Mouse (Mus musculus) intestine, embryonic 15.5 days (tissue): Measurements from ENCODE around the gene Nptn. TPM values are rescaled to one million over a fixed set of nuclear protein-coding genes. Genes with fewer than 3 reads are reported as not detected.

ENCODE experiments used
- ATAC-seq: fragments of 200-750 bp; cut with Nextera tagmentation; 2 replicates; pipeline ENCODE4 v1.8.0; 2017; ENCODE audit warnings: moderate TSS enrichment, moderate library complexity
- H3K27ac ChIP-seq: fragments of 300-500 bp; sonication (generic); 2 replicates; pipeline ENCODE4 v1.5.1; 2015; ENCODE audit warnings: mild to moderate bottlenecking, inconsistent platforms
- H3K27me3 ChIP-seq: fragments of 300-500 bp; sonication (generic); replicated peaks from 2 replicates; pipeline ENCODE4 v1.6.1; 2015; ENCODE audit warnings: inconsistent platforms
- H3K36me3 ChIP-seq: fragments of 300-500 bp; sonication (generic); 2 replicates; pipeline ENCODE4 v1.6.1; 2015; ENCODE audit warnings: inconsistent platforms
- H3K4me1 ChIP-seq: fragments of 300-500 bp; sonication (generic); replicated peaks from 2 replicates; pipeline ENCODE4 v1.6.1; 2015; ENCODE audit warnings: inconsistent platforms
- H3K4me2 ChIP-seq: fragments of 300-500 bp; sonication (generic); replicated peaks from 2 replicates; pipeline ENCODE4 v1.6.1; 2015; ENCODE audit warnings: mild to moderate bottlenecking, inconsistent platforms
- H3K4me3 ChIP-seq: fragments of 300-500 bp; sonication (generic); replicated peaks from 2 replicates; pipeline ENCODE4 v1.5.1; 2015; ENCODE audit warnings: inconsistent platforms
- H3K9ac ChIP-seq: fragments of 300-500 bp; sonication (generic); 2 replicates; pipeline ENCODE4 v1.6.1; 2015; ENCODE audit warnings: inconsistent platforms
- H3K9me3 ChIP-seq: fragments of 300-500 bp; sonication (generic); 2 replicates; pipeline ENCODE4 v1.6.1; 2016; ENCODE audit warnings: inconsistent platforms
- WGBS: fragments of 180-500 bp; shearing (Covaris S2); methylation state at CpG from one replicate; pipeline ENCODE4 v1.1.7; 2015; 5-methylcytosine and 5-hydroxymethylcytosine counted together
- polyA plus RNA-seq: library from polyadenylated mRNA; unstranded; fragments of >200 nt; fragmentation: Nextera tagmentation; extraction: Ambion mirVana; gene quantifications from 2 replicates; pipeline ENCODE4 v1.2.1, GENCODE M21; 2015

The Nptn gene
- polyA plus RNA-seq, 1 experiment from 2014 or later = 119 TPM

DNA sequence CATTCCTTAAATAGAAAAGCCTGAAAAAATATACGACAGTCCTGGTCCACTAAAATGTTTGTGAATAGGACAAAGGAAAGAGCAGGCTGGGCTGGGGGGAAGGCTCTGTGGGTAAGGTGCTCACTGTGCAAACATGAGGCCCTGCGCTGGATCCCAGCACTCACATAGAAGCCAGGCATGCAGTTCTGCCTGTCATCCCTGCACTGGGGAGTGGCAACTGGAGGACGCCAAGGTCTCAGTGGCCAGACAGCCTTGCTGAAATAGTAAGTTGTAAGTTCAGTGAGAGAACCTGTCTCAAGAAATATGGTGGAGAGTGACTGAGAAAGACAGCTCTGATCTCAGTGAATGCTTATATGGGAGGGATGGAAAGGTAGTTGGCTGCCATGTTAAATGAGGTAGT is 78.6 kb downstream of the Nptn start:
- Histone ChIP-seq H3K36me3 (peaks cover 8% of the 10 kb centered on the region), H3K4me1 (no peaks in the 10 kb centered on the region), H3K27ac (no peak overlapping the region), H3K4me3 (no peak overlapping the region), H3K9me3 (no peaks in the 10 kb centered on the region), H3K4me2 (no peak overlapping the region), H3K27me3 (no peaks in the 10 kb centered on the region), H3K9ac (no peak overlapping the region)
- ATAC-seq = no peak
- 79% methylated on average over 3 of the region's 3 CpGs for WGBS

- Histone ChIP-seq H3K4me1 (no peaks in the 10 kb centered on the region), H3K9me3 (no peaks in the 10 kb centered on the region), H3K9ac (no peak overlapping the region), H3K27ac (no peak overlapping the region), H3K4me2 (no peak overlapping the region), H3K4me3 (no peak overlapping the region), H3K36me3 (peaks cover 8% of the 10 kb centered on the region), H3K27me3 (no peaks in the 10 kb centered on the region)
- ATAC-seq = no peak
- 97% methylated on average over 4 of the region's 4 CpGs for WGBS
These were observed 80.0 kb downstream of the Nptn start for GRCm38 (mm10) chr9:58662007-58662406.

DNA sequence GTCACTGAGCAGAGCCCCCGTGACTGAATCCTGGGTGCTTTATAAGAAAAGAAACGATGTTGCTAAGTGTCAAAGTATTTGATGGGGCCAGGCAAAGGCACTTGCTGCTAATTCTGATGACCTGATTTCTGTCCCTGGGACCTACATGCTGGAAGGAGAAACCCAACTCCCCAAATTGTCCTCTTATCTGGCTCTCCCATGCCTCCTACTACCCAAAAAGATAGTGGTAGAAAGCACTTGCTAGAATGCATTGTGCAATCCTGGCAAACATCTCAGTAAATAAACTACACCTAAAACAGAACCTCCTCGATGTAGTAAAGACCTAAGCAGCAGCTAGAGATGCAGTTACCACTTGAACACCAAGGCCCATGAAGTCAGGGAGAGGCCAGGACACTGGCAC is 80.8 kb downstream of the Nptn start:
- peaks cover 5% of the 10 kb centered on the region for H3K36me3 ChIP-seq

GRCm38 (mm10) chr9:58665492-58665891 is 83.5 kb downstream of the Nptn start:
- no peak overlapping the region for H3K27ac ChIP-seq
- no peaks in the 10 kb centered on the region for H3K4me1 ChIP-seq
- WGBS = 79% methylated on average over 9 of the region's 9 CpGs
- H3K9me3 ChIP-seq = no peaks in the 10 kb centered on the region
- no peaks in the 10 kb centered on the region for H3K27me3 ChIP-seq
- H3K9ac ChIP-seq = no peak overlapping the region
- H3K36me3 ChIP-seq = peaks cover 5% of the 10 kb centered on the region
- no peak overlapping the region for H3K4me2 ChIP-seq
- no peak overlapping the region for H3K4me3 ChIP-seq
- no peak for ATAC-seq

More for the DNA sequence above, 80.8 kb downstream of the Nptn start:
- Histone ChIP-seq H3K27ac (no peak overlapping the region), H3K9ac (no peak overlapping the region), H3K27me3 (no peaks in the 10 kb centered on the region), H3K4me3 (no peak overlapping the region), H3K4me2 (no peak overlapping the region), H3K9me3 (no peaks in the 10 kb centered on the region), H3K4me1 (no peaks in the 10 kb centered on the region)
- ATAC-seq = no peak
- WGBS = 89% methylated on average over 3 of the region's 3 CpGs

DNA sequence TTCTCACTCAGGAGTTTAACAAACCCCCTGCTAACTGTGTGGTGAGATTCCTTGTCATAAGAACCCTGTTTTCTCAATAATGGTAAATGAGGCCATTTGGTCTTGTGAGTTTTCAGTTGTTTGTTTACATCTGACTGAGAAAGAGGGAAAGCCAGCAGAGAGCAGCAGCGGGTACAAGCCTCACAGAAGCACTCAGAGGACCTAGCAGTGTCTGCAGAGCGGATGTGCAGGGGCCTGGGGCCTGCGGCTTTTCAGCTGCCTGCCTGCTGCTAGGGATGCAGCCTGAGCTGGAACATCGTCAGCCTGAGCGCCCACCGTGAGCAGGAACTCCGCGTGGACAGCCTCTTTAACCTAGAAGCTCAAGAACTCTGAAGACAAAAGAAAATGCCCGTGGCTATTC is 84.2 kb downstream of the Nptn start:
- 51% methylated on average over 9 of the region's 9 CpGs for WGBS
- ATAC-seq = no peak
- H3K4me2 ChIP-seq = no peak overlapping the region
- peaks cover 5% of the 10 kb centered on the region for H3K36me3 ChIP-seq
- no peaks in the 10 kb centered on the region for H3K27me3 ChIP-seq
- H3K4me1 ChIP-seq = no peaks in the 10 kb centered on the region
- H3K9ac ChIP-seq = no peak overlapping the region
- no peak overlapping the region for H3K4me3 ChIP-seq
- H3K27ac ChIP-seq = no peak overlapping the region
- H3K9me3 ChIP-seq = no peaks in the 10 kb centered on the region

DNA sequence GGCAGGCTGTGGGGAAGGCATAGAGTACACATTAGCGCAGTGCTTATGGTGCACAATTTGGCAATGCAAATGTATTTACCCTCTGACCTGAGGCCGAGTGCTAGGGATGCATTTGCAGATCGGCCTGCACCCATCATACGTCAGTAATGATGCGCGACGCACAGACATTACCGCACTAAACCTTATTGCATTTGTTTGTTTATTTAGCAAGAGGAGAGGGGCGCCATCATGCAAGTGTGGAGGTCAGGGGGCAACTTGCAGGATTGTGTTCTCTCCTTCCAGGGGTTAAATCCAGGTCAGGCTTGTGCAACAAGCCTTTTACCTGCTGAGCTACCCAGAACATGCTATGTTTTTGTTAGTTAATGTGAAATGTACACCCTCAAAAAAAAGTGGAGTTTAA is 85.2 kb downstream of the Nptn start:
- H3K4me2 ChIP-seq = no peak overlapping the region
- H3K4me3 ChIP-seq = no peak overlapping the region
- no peak overlapping the region for H3K27ac ChIP-seq
- no peak overlapping the region for H3K9ac ChIP-seq
- ATAC-seq = no peak
- WGBS = 68% methylated on average over 9 of the region's 9 CpGs
- no peaks in the 10 kb centered on the region for H3K36me3 ChIP-seq
- H3K4me1 ChIP-seq = no peaks in the 10 kb centered on the region
- no peaks in the 10 kb centered on the region for H3K27me3 ChIP-seq
- H3K9me3 ChIP-seq = no peaks in the 10 kb centered on the region

DNA sequence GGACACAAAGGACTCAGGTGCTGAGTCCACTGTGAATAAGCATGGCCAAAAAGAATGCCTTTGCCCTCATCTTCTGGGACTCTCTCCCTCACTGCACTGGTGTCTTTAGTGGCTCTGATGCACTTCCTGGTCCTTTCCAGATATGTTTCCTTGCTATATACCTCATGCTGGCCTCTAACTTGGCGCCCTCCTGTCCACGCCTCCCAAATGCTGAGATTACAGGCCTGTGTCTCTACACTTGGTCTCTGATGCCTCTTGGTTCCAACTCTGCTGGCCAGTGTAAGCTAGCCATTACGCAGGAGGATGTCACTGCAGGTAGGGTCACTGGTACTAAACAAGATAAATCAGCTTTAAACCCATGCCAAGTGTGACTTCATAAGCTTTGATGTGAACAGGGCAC is 86.1 kb downstream of the Nptn start:
- WGBS = 92% methylated on average over 3 of the region's 3 CpGs
- Histone ChIP-seq H3K9me3 (no peaks in the 10 kb centered on the region), H3K4me1 (no peaks in the 10 kb centered on the region), H3K36me3 (no peaks in the 10 kb centered on the region), H3K4me2 (no peak overlapping the region), H3K4me3 (no peak overlapping the region), H3K9ac (no peak overlapping the region), H3K27me3 (no peaks in the 10 kb centered on the region), H3K27ac (no peak overlapping the region)
- ATAC-seq = no peak

DNA sequence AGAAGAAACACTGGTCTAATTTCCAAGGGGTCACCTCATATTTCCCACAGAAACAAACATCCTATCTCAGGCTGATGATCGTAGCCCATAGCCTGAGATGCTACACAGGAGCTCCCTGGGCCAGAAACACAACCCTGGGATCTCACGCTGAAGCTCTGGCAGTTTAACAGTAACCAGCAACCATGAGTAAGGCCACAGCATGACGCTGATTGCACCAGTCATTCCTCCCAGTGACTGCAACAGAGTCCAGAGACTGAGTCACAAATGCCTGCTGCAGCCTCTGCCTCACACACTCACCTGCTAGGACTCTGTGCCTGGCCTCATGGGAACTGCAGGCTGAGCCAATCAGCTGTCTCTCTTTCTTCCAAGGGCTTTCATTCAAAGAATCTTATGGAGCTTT is 87.0 kb downstream of the Nptn start:
- Histone ChIP-seq H3K9me3 (no peaks in the 10 kb centered on the region), H3K4me3 (no peak overlapping the region), H3K36me3 (no peaks in the 10 kb centered on the region), H3K4me1 (no peaks in the 10 kb centered on the region), H3K4me2 (no peak overlapping the region), H3K27me3 (no peaks in the 10 kb centered on the region), H3K27ac (no peak overlapping the region), H3K9ac (no peak overlapping the region)
- WGBS = 64% methylated on average over 3 of the region's 3 CpGs
- ATAC-seq = no peak

GRCm38 (mm10) chr9:58669819-58670218 is 87.8 kb downstream of the Nptn start:
- no peaks in the 10 kb centered on the region for H3K27me3 ChIP-seq
- WGBS = 90% methylated on average over 6 of the region's 6 CpGs
- no peak overlapping the region for H3K4me3 ChIP-seq
- H3K27ac ChIP-seq = no peak overlapping the region
- no peak overlapping the region for H3K9ac ChIP-seq
- H3K9me3 ChIP-seq = no peaks in the 10 kb centered on the region
- ATAC-seq = no peak
- H3K4me2 ChIP-seq = no peak overlapping the region
- H3K36me3 ChIP-seq = no peaks in the 10 kb centered on the region
- no peaks in the 10 kb centered on the region for H3K4me1 ChIP-seq

- Histone ChIP-seq H3K9me3 (no peaks in the 10 kb centered on the region), H3K4me3 (no peak overlapping the region), H3K4me1 (no peaks in the 10 kb centered on the region), H3K9ac (no peak overlapping the region), H3K27ac (no peak overlapping the region), H3K27me3 (no peaks in the 10 kb centered on the region), H3K4me2 (no peak overlapping the region), H3K36me3 (no peaks in the 10 kb centered on the region)
- ATAC-seq = no peak
- 39% methylated on average over 4 of the region's 4 CpGs for WGBS
These were observed 90.4 kb downstream of the Nptn start for GRCm38 (mm10) chr9:58672474-58672873.

- no peak overlapping the region for H3K4me2 ChIP-seq
- H3K27ac ChIP-seq = no peak overlapping the region
- H3K4me1 ChIP-seq = no peaks in the 10 kb centered on the region
- no peaks in the 10 kb centered on the region for H3K36me3 ChIP-seq
- H3K4me3 ChIP-seq = no peak overlapping the region
- H3K9ac ChIP-seq = no peak overlapping the region
- ATAC-seq = no peak
- no peaks in the 10 kb centered on the region for H3K27me3 ChIP-seq
- 76% methylated on average over 11 of the region's 11 CpGs for WGBS
- H3K9me3 ChIP-seq = no peaks in the 10 kb centered on the region
These were observed 92.7 kb downstream of the Nptn start for GRCm38 (mm10) chr9:58674736-58675135.

- no peak overlapping the region for H3K4me2 ChIP-seq
- H3K36me3 ChIP-seq = no peaks in the 10 kb centered on the region
- no peaks in the 10 kb centered on the region for H3K4me1 ChIP-seq
- H3K4me3 ChIP-seq = no peak overlapping the region
- no peaks in the 10 kb centered on the region for H3K9me3 ChIP-seq
- no peaks in the 10 kb centered on the region for H3K27me3 ChIP-seq
- no peak for ATAC-seq
- WGBS = 52% methylated on average over 6 of the region's 6 CpGs
- no peak overlapping the region for H3K27ac ChIP-seq
- H3K9ac ChIP-seq = no peak overlapping the region
These were observed 93.3 kb downstream of the Nptn start for GRCm38 (mm10) chr9:58675371-58675770.

- H3K9me3 ChIP-seq = no peaks in the 10 kb centered on the region
- H3K9ac ChIP-seq = no peak overlapping the region
- no peak overlapping the region for H3K4me2 ChIP-seq
- no peaks in the 10 kb centered on the region for H3K36me3 ChIP-seq
- ATAC-seq = no peak
- no peaks in the 10 kb centered on the region for H3K27me3 ChIP-seq
- no peaks in the 10 kb centered on the region for H3K4me1 ChIP-seq
- WGBS = 37% methylated on average over 2 of the region's 2 CpGs
- no peak overlapping the region for H3K4me3 ChIP-seq
- H3K27ac ChIP-seq = no peak overlapping the region
These were observed 99.4 kb downstream of the Nptn start for GRCm38 (mm10) chr9:58681411-58681810.

DNA sequence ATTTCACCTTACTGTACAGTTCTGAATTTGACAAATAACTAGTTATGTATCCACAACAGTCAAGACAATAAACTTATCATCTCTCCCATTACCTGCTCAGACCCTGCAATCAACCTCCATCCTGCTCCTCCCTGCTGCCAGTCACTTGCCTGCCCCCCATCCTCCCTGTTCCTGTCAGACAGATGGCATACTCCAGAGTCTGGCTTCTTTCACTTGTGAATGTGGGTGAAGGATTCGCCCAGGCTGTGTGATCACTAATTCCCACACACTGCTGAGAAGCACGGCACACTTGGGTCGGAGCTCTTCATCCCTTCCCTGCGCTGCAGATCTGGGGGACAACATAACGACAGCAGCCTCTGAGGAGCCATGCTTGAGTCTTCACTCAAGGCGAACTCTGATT is 100.1 kb downstream of the Nptn start:
- Histone ChIP-seq H3K27ac (no peak overlapping the region), H3K9me3 (no peaks in the 10 kb centered on the region), H3K27me3 (no peaks in the 10 kb centered on the region), H3K9ac (no peak overlapping the region), H3K4me2 (no peak overlapping the region), H3K4me3 (no peak overlapping the region), H3K4me1 (no peaks in the 10 kb centered on the region), H3K36me3 (no peaks in the 10 kb centered on the region)
- ATAC-seq = no peak
- WGBS = 53% methylated on average over 6 of the region's 6 CpGs
